In the genomic region with DNA sequence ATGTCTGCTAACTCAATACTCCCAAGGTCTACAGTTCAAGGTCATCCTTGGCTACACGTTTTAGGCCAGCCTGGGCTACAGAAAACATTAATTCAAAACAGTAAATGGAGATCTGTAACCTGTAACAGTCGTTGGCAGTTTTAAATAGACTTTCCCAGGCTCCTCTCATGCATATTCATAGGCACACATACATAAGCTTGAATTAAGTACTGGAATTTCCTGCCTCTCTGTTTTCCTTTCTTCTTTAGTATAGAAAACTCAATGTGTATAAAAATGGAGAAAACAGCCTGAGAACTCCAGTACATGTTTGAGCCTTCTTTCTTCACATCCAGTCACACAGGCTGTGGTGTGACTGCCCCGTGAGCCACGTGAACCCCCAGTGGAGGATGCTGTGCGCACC, we compare ENCODE assay signal across 16 mouse cellular contexts.
A peak's percentile ranks its signal among the peaks of the same experiment; 100 is the strongest.
DNase-seq lines count a peak whose midpoint lies in the region; ATAC-seq and TF ChIP-seq lines count a peak whose summit lies in the region.
"Had no signal": no experiment of that assay in that cellular context is flagged by ENCODE, and none has a peak within 500 bp of the region (broad histone marks: within the 10 kb centered on the region; RNA-seq: fewer than 3 reads in every experiment).

No protein-coding gene starts in this region.

- H3K27ac ChIP-seq in forebrain, embryonic 12.5 days: 0 out of 2 replicates have a peak overlapping the region, but pooled peaks have one; percentile 20
- H3K27ac ChIP-seq in forebrain, embryonic 16.5 days (ENCODE audit: low read length): no peak overlapping the region
- H3K27ac ChIP-seq in kidney, postnatal 0 days: no peak overlapping the region
- peak overlapping the region; percentile 19; the same call in 1 of the 2 replicates for H3K27ac ChIP-seq in embryonic fibroblast, embryonic 13.5 days (ENCODE audit: insufficient read depth, low read length)
- H3K27ac ChIP-seq in liver, postnatal 0 days (ENCODE audit: low read depth): no peak overlapping the region
- H3K27ac ChIP-seq: heart, embryonic 13.5 days; hindbrain, embryonic 15.5 days had no signal

- H3K9ac ChIP-seq in forebrain, embryonic 12.5 days: no peak overlapping the region
- no peak overlapping the region for H3K9ac ChIP-seq in forebrain, embryonic 16.5 days (replicated peaks; ENCODE audit: low read depth, low read length)
- no peak overlapping the region for H3K9ac ChIP-seq in kidney, postnatal 0 days (ENCODE audit: low read depth, low read length)
- H3K9ac ChIP-seq in liver, postnatal 0 days (replicated peaks): no peak overlapping the region
- H3K9ac ChIP-seq: heart, embryonic 13.5 days; hindbrain, embryonic 15.5 days had no signal

- TF ChIP-seq POLR2A in embryonic fibroblast, embryonic 13.5 days (IDR thresholded peaks at IDR 0.05; ENCODE audit: low read depth, low read length): no peak

- H3K36me3 ChIP-seq in forebrain, embryonic 12.5 days (replicated peaks): no peaks in the 10 kb centered on the region
- H3K36me3 ChIP-seq in forebrain, embryonic 16.5 days (ENCODE audit: control insufficient read depth, insufficient read depth): no peaks in the 10 kb centered on the region
- H3K36me3 ChIP-seq in kidney, postnatal 0 days (ENCODE audit: insufficient read depth, low read length): no peaks in the 10 kb centered on the region
- no peaks in the 10 kb centered on the region for H3K36me3 ChIP-seq in liver, postnatal 0 days (replicated peaks; ENCODE audit: insufficient read depth, low read length)
- H3K36me3 ChIP-seq: heart, embryonic 13.5 days; hindbrain, embryonic 15.5 days had no signal

- H3K4me2 ChIP-seq in forebrain, embryonic 12.5 days: no peak overlapping the region
- H3K4me2 ChIP-seq in forebrain, embryonic 16.5 days (ENCODE audit: low read length): no peak overlapping the region
- H3K4me2 ChIP-seq in kidney, postnatal 0 days (ENCODE audit: low read length): no peak overlapping the region
- H3K4me2 ChIP-seq in liver, postnatal 0 days (ENCODE audit: low read depth, low read length): no peak overlapping the region
- H3K4me2 ChIP-seq: heart, embryonic 13.5 days; hindbrain, embryonic 15.5 days had no signal

- H3K4me1 ChIP-seq in forebrain, embryonic 12.5 days: peaks cover 14% of the 10 kb centered on the region
- peaks cover 3% of the 10 kb centered on the region; the same call in 1 of the 2 replicates for H3K4me1 ChIP-seq in forebrain, embryonic 16.5 days (replicated peaks; ENCODE audit: control insufficient read depth, insufficient read depth, low read length)
- H3K4me1 ChIP-seq in kidney, postnatal 0 days (replicated peaks; ENCODE audit: insufficient read depth, low read length): peaks cover 14% of the 10 kb centered on the region; the same call in 1 of the 2 replicates
- 0 out of 2 replicates have a peak, but pooled peaks cover 6% of the 10 kb centered on the region for H3K4me1 ChIP-seq in embryonic fibroblast, embryonic 13.5 days (ENCODE audit: control insufficient read depth, insufficient read depth, low read length)
- no peaks in the 10 kb centered on the region for H3K4me1 ChIP-seq in liver, postnatal 0 days (ENCODE audit: insufficient read depth)

- DNase-seq in frontal cortex, postnatal 10 days (ENCODE audit: low spot score in 2 of 2): no peak
- DNase-seq in kidney, postnatal 0 days (ENCODE audit: low spot score): peak; percentile 23
- DNase-seq in kidney, adult 9 months: no peak
- no peak for DNase-seq in liver, postnatal 0 days
- DNase-seq: adrenal gland, postnatal 10 days; cerebellum, adult 11-12 months; cerebellum, adult 9-10 months; cerebellum, postnatal 25 days; gastrocnemius, postnatal 36 days; heart, postnatal 36 days had no signal

- no peak for TF ChIP-seq CTCF in kidney, postnatal 0 days (IDR thresholded peaks at IDR 0.05; ENCODE audit: low read depth)
- TF ChIP-seq CTCF in embryonic fibroblast, embryonic 13.5 days (IDR thresholded peaks at IDR 0.05; ENCODE audit: borderline replicate concordance, insufficient read depth, low read length): no peak
- TF ChIP-seq CTCF in liver, postnatal 0 days (IDR thresholded peaks at IDR 0.05; ENCODE audit: low read depth): no peak

- ATAC-seq in forebrain, embryonic 12.5 days (ENCODE audit: low FRiP score): no peak
- no peak for ATAC-seq in forebrain, embryonic 16.5 days
- peak; percentile 76; the same call in 1 of the 2 replicates for ATAC-seq in frontal cortex, adult (ENCODE audit: low TSS enrichment)
- ATAC-seq in kidney, postnatal 0 days (replicated peaks; ENCODE audit: low FRiP score, low read depth): no peak
- no peak for ATAC-seq in liver, postnatal 0 days

- peaks cover 9% of the 10 kb centered on the region; the same call in 1 of the 2 replicates for H3K27me3 ChIP-seq in forebrain, embryonic 12.5 days
- no peaks in the 10 kb centered on the region for H3K27me3 ChIP-seq in forebrain, embryonic 16.5 days (replicated peaks; ENCODE audit: control insufficient read depth, insufficient read depth, low read length)
- H3K27me3 ChIP-seq in kidney, postnatal 0 days (ENCODE audit: insufficient read depth, low read length): no peaks in the 10 kb centered on the region
- H3K27me3 ChIP-seq in liver, postnatal 0 days (ENCODE audit: insufficient read depth, low read length): 0 out of 2 replicates have a peak, but pooled peaks cover 3% of the 10 kb centered on the region
- H3K27me3 ChIP-seq: hindbrain, embryonic 15.5 days had no signal

- no peak overlapping the region for H3K4me3 ChIP-seq in forebrain, embryonic 12.5 days (replicated peaks)
- no peak overlapping the region for H3K4me3 ChIP-seq in forebrain, embryonic 16.5 days (replicated peaks; ENCODE audit: low read length)
- no peak overlapping the region for H3K4me3 ChIP-seq in kidney, postnatal 0 days (replicated peaks; ENCODE audit: low read depth, low read length)
- no peak overlapping the region for H3K4me3 ChIP-seq in embryonic fibroblast, embryonic 13.5 days (ENCODE audit: insufficient read depth, low read length)
- no peak overlapping the region for H3K4me3 ChIP-seq in liver, postnatal 0 days (ENCODE audit: low read depth, low read length)
- H3K4me3 ChIP-seq: heart, embryonic 13.5 days; hindbrain, embryonic 15.5 days had no signal

- 48% methylated on average over 5 of the region's 5 CpGs for WGBS in forebrain, embryonic 12.5 days
- 32% methylated on average over 5 of the region's 5 CpGs for WGBS in forebrain, embryonic 16.5 days
- 54% methylated on average over 5 of the region's 5 CpGs for WGBS in kidney, postnatal 0 days
- 54% methylated on average over 5 of the region's 5 CpGs for WGBS in liver, postnatal 0 days (ENCODE audit: insufficient replicate concordance)

- TF ChIP-seq EP300 in liver, postnatal 0 days (IDR thresholded peaks at IDR 0.05; ENCODE audit: low read depth): no peak

- no peaks in the 10 kb centered on the region for H3K9me3 ChIP-seq in forebrain, embryonic 12.5 days
- H3K9me3 ChIP-seq in forebrain, embryonic 16.5 days (ENCODE audit: control insufficient read depth, low read length): no peaks in the 10 kb centered on the region
- no peaks in the 10 kb centered on the region for H3K9me3 ChIP-seq in kidney, postnatal 0 days (replicated peaks; ENCODE audit: low read length)
- H3K9me3 ChIP-seq in liver, postnatal 0 days (ENCODE audit: low read length): no peaks in the 10 kb centered on the region
- H3K9me3 ChIP-seq: heart, embryonic 13.5 days; hindbrain, embryonic 15.5 days had no signal

Comparison
In these comparisons a context has a peak if more than half of its experiments do, and no peak if none do; other contexts are left out.
1. H3K27ac ChIP-seq: peak in forebrain, embryonic 12.5 days (single experiment) and embryonic fibroblast, embryonic 13.5 days (single experiment); none in forebrain, embryonic 16.5 days (single experiment), kidney, postnatal 0 days (single experiment) and liver, postnatal 0 days (single experiment).